Mouse (Mus musculus) embryo, embryonic 10 days (tissue): ENCODE measurements around the gene Abcb4.
"Not testable (repeated sequence)": the region's sequence is repeated elsewhere in the genome, so short reads cannot be mapped to it uniquely, and the experiment has no call there.

Experiments used
- DNase-seq: peaks from one replicate; pipeline ENCODE4 v3.0.0-alpha.2; 2015; ENCODE audit warnings: low spot score

Gene Abcb4

GRCm38 (mm10) chr5:8999108-8999507 is 105.6 kb downstream of the Abcb4 start:
- no peak for DNase-seq

- DNase-seq = not testable (repeated sequence)
Observed at GRCm38 (mm10) chr5:9000006-9000405, 106.5 kb downstream of the Abcb4 start.

- DNase-seq = not testable (repeated sequence)
Observed at GRCm38 (mm10) chr5:9006585-9006984, 113.1 kb downstream of the Abcb4 start.
